Mouse (Mus musculus): ENCODE results near the gene Il24. TPM values are rescaled to one million over a fixed set of nuclear protein-coding genes. Genes with fewer than 3 reads are reported as not detected.
A peak's percentile ranks its signal among the peaks of the same experiment; 100 is the strongest.

The Il24 gene
- total RNA-seq (2022), result not detected

GRCm38 (mm10) chr1:130887354-130887753 lies at the start of gene Il24:
Gene Il24 (minus strand): TSS chr1:130887454.
- DNase-seq (ENCODE audit: low spot score in 2 of 2), result no peak

DNA sequence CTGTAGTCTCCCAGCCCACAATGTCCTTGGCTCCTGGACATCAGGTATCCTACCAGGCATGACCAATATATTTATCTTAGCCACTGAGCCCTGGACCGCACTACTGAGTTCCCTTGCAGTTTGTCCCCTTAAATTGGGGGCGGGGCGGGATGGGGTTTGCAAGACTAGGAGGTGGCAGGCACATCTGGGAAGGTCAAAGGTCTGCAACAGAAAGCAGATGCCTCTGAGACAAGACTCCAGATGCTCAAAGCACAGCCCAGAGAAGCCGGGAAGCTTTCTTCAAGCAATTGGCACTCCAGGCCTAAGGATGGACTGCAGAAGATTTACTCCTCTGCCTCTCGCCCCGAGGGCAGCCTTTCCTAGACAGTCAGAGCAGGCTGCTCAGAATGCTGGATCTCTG lies 49.1 kb upstream of the Il24 start:
- DNase-seq (ENCODE audit: low spot score in 2 of 2), result no peak

DNA sequence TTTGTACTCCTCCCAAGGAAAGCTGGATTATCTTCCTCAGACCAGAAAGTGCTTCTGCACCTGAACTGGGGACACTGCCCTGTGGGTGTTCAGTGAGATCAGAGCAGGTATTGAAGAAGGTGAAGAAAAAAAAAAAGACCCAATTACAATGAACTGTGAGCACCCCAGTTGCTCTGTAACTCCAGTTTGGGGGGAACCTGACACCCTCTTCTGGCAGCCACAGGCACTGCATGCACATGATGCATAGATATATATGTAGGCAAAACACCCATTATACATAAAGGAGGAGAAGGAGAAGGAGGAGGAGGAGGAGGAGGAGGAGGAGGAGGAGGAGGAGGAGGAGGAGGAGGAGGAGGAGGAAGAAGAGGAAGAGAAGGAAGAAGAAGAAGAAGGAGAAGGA lies 39.2 kb upstream of the Il24 start:
- no peak for DNase-seq (ENCODE audit: low spot score in 2 of 2)

- no peak for DNase-seq (ENCODE audit: low spot score in 2 of 2)
Observed at GRCm38 (mm10) chr1:130918323-130918980, 31.2 kb upstream of the Il24 start.

- DNase-seq (ENCODE audit: low spot score in 2 of 2), result no peak
Observed at GRCm38 (mm10) chr1:130911401-130912010, 24.3 kb upstream of the Il24 start, which contains the start of gene Il20. Gene Il20 (minus strand): TSS chr1:130911451.

GRCm38 (mm10) chr1:130902505-130902904 lies 15.3 kb upstream of the Il24 start:
- DNase-seq (ENCODE audit: low spot score in 2 of 2), result no peak

DNA sequence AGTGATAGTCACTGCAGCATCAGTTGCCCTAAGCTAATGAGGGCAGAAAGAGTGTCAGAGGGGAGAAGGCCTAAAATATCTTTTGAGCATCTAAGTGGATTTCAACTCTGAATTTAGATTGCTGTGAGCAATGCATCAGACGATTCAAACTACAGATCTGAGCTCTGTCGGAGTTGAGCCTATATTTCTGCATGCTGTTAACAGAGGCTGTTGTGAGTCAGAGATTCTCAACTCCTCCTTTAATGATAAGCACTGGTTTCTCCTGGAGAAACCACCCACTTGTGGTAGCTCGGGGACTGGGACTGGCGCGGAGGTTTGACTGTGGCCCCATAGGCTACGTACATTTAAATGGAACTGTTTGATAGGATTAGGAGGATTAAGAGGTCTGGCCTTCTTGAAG lies 7.2 kb upstream of the Il24 start:
- DNase-seq (ENCODE audit: low spot score in 2 of 2), result no peak

DNA sequence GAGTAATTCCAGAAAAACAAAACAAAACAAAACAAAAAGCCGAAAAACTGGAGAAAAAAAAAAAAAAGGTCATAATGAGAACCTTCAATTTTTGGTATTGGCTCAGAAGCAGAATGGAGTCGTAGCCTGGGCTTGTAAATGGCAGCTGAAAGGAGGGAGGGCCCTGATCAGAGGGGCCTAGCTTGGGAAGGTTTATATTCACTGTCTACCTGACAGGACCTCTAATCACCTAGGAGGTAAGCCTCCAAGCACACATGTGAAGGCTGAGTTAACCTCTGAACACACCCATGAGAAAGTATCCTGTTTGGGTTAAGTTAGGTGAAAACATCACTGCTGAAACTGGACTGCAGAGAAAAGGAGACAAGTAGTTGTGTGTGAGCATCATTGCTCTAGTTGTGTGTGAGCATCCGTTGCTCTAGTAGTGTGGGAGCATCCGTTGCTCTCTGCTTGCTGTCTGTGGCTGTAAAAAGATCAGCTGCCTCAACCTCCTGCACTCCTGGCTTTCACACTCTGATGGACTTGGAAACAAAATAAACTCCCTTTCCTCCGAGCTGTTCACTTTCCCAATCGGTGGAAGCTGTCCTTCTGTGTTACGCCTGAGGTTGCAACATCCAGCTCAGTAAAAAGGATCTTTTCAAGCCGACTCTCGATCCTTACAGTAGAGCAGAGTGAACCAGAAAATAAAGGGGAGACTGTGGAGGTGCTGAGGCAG lies 6.2 kb upstream of the Il24 start:
- no peak for DNase-seq (ENCODE audit: low spot score in 2 of 2)

- no peak for DNase-seq (ENCODE audit: low spot score in 2 of 2)
Observed at GRCm38 (mm10) chr1:130892446-130892845, 5.2 kb upstream of the Il24 start.

- no peak for DNase-seq (ENCODE audit: low spot score in 2 of 2)
Observed at GRCm38 (mm10) chr1:130883146-130883545, 4.1 kb downstream of the Il24 start.

DNA sequence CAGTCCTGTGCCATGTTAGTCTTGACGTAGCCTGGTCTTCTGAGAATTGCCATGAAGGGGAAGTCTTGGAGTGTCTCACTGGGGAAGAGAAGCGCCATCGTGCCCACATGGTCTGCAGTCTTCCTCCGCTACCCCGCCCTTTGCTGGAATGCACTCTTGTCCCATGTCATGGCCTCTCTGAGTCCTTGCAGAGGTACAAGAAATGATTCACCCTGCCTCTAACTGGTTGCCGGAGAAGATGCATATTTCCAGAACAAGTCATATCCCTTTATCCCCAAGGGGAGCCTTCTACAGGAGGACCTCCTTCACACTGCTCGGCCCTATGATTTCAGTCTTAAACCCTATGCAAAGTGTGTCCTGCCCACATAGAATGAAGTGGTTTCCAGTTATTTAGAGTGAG lies 7.3 kb downstream of the Il24 start:
- DNase-seq (ENCODE audit: low spot score in 2 of 2), result no peak

DNA sequence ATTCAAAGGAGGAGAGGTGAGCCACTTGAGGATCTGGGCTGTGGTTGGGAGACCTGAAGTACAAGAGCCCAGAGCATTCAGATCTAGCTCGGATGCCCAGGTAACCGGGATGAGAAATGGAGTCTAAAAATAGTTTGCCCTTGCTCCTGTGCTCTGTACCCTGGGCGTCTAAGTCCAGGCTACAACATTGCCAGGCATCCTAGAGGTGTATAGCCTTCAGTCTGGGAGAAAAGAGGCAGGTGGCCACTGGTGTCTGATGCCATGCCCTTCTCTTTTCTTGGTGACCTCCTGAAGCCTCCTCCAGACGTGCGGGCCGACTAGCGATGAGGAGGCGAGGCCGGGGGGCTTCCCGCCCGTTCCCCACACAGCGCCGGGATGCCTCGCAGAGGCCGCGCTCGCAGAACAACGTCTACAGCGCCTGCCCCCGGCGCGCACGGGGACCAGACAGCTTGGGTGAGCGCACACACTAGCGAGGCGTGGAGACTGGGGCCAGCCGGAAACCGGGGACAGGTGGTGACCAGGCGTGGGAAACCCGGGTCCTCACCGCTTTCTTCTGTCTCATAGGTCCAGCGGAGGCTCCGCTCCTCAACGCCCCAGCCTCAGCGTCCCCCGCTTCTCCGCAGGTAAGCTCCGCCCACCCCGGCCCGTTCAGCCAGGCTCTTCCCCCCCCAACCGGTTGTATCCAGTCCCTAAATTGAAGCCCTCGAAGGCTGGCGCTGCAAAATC lies 9.2 kb downstream of the Il24 start:
- DNase-seq (ENCODE audit: low spot score in 2 of 2), result no peak

DNA sequence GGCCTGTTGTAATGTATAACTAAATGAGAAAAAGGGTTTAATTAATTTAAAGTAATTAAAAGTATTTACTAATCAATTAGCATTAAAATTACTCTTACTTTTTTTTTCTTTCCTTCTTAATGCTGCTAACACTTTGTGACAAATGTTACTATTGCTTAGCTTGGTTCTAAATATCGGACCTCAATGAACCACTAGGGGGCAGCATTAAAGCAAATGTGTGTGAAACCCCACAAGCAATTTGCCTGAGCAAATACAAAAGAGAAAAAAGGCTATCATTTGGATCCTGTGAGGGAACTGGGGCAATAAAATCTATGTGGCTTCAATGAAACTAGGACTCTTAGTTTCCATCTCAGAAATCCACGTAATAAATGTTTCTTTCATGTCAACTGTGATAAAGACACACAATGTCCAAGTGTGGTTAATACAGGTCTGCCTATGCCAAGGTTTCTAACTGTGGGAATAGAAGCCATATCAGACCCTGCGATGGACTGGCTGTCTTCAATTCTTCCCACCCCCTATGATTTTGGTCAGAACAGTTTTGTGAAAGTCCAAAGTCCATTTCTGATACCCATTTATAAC lies 10.2 kb downstream of the Il24 start:
- DNase-seq (ENCODE audit: low spot score in 2 of 2), result peak in 1 of 2 experiments; percentile 11

- no peak for DNase-seq (ENCODE audit: low spot score in 2 of 2)
Observed at GRCm38 (mm10) chr1:130875910-130876309, 11.3 kb downstream of the Il24 start.

DNA sequence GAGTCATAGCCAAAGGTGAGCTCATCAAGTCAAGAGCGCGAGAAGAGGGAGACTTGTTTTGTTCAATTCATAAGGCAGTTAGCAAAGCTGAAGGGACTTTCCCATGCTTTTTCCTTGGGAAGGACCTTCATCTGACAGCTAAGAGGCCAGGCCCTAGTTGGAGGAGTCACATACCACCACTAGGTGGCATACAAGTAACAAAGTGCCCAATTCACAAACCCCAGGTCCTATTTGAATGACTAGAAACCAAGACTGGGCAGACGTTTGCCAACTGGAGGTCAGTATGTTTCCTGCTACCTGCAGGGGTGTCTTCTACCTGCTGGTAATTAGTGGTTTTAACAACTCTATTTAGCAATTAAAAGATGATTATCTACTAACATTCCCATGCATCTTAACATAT lies 12.1 kb downstream of the Il24 start:
- DNase-seq (ENCODE audit: low spot score in 2 of 2), result peak in 1 of 2 experiments; percentile 15

GRCm38 (mm10) chr1:130872912-130873311 lies 14.3 kb downstream of the Il24 start:
- no peak for DNase-seq (ENCODE audit: low spot score in 2 of 2)

GRCm38 (mm10) chr1:130865541-130866221 lies 21.6 kb downstream of the Il24 start, which contains the start of gene Fcmr:
Gene Fcmr (plus strand): TSS chr1:130865669.
- no peak for DNase-seq (ENCODE audit: low spot score in 2 of 2)

- DNase-seq (ENCODE audit: low spot score in 2 of 2), result no peak
Observed at GRCm38 (mm10) chr1:130864741-130865140, 22.5 kb downstream of the Il24 start.

- no peak for DNase-seq (ENCODE audit: low spot score in 2 of 2)
Observed at GRCm38 (mm10) chr1:130864238-130864637, 23.0 kb downstream of the Il24 start.

- DNase-seq (ENCODE audit: low spot score in 2 of 2), result no peak
Observed at GRCm38 (mm10) chr1:130857456-130857855, 29.8 kb downstream of the Il24 start.

DNA sequence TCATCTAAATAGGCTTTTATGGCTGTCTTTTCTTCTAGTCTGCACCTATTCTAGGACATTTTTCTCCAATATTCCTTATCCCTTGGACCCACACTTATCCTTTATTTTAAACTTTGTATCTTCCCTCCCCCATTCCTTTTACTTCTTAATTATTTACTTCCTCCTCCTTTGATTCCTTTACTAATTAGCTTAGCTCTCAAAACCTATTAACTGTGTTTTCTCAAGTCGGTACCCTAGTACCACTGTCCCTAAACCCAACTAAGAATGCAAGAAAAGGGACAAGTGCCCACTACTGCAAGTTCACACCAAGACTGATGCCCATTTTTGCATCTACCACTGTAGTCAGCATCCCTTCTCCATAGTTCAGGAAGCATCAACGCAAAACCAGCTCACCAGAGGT lies 31.5 kb downstream of the Il24 start:
- no peak for DNase-seq (ENCODE audit: low spot score in 2 of 2)

Measured in left cerebral cortex, adult 8-10 months (tissue).